Mouse (Mus musculus): ENCODE measurements around the gene Cbx3. TPM values are rescaled to one million over a fixed set of nuclear protein-coding genes. Genes with fewer than 3 reads are reported as not detected.
"Not testable (repeated sequence)": the region's sequence is repeated elsewhere in the genome, so short reads cannot be mapped to it uniquely, and the experiment has no call there.

Gene Cbx3
- polyA plus RNA-seq, 1 experiment from 2014 or later = 360 TPM

DNA sequence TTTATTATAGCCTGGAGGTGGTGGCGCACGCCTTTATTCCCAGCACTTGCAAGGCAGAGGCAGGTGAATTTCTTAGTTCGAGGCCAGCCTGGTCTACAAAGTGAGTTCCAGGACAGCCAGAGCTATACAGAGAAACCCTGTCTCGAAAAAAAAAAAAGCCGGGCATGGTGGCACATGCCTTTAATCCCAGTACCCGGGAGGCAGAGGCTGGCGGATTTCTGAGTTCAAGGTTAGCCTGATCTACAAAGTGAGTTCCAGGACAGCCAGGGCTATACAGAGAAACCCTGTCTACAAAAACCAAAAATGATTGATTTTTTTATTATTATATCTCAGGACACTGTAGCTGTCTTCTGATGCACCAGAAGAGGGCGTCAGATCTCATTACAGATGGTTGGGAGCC, 14.4 kb downstream of the Cbx3 start:
- peaks cover 31% of the 10 kb centered on the region for H3K36me3 ChIP-seq (ENCODE audit: control insufficient read depth, insufficient read depth, low read length)
- not testable (repeated sequence) for ATAC-seq (ENCODE audit: low read depth)
- 90% methylated on average over 8 of the region's 8 CpGs for WGBS

DNA sequence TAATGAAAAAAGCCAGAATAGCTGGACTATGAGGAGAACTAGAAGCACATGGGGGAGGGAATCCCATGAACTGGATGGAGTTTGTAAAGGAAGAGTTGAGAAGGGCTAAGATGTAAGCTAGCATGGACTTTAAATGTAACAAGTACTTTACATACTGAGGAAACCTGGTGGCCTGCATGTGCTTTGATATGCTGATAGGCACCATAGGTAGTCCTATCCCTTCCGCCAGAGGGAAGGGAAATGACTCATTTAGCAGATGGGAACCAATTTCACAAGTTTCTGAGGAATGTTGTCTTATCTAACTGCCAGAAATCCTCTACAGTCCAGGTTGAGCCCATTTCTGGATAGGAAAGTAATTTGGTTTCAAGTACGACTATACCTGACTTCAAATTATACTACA, 15.5 kb downstream of the Cbx3 start:
- Histone ChIP-seq H3K4me1 (ENCODE audit: control insufficient read depth, insufficient read depth, low read length) (no peaks in the 10 kb centered on the region), H3K27me3 (ENCODE audit: control insufficient read depth, insufficient read depth, low read length) (no peaks in the 10 kb centered on the region), H3K4me3 (ENCODE audit: low read depth, low read length) (no peak overlapping the region), H3K9me3 (ENCODE audit: control insufficient read depth, low read length) (no peaks in the 10 kb centered on the region), H3K9ac (replicated peaks; ENCODE audit: low read depth, low read length) (no peak overlapping the region), H3K36me3 (ENCODE audit: control insufficient read depth, insufficient read depth, low read length) (peaks cover 21% of the 10 kb centered on the region), H3K4me2 (ENCODE audit: low read depth, low read length) (no peak overlapping the region), H3K27ac (ENCODE audit: low read depth, low read length) (no peak overlapping the region)
- WGBS = 56% methylated on average over 2 of the region's 2 CpGs
- ATAC-seq (ENCODE audit: low read depth) = no peak

More for the DNA sequence above, 14.4 kb downstream of the Cbx3 start:
- H3K4me3 ChIP-seq (ENCODE audit: low read depth, low read length); H3K9me3 ChIP-seq (ENCODE audit: control insufficient read depth, low read length); H3K9ac ChIP-seq (replicated peaks; ENCODE audit: low read depth, low read length); H3K4me1 ChIP-seq (ENCODE audit: control insufficient read depth, insufficient read depth, low read length); H3K4me2 ChIP-seq (ENCODE audit: low read depth, low read length); H3K27ac ChIP-seq (ENCODE audit: low read depth, low read length); H3K27me3 ChIP-seq (ENCODE audit: control insufficient read depth, insufficient read depth, low read length): not testable (repeated sequence)

DNA sequence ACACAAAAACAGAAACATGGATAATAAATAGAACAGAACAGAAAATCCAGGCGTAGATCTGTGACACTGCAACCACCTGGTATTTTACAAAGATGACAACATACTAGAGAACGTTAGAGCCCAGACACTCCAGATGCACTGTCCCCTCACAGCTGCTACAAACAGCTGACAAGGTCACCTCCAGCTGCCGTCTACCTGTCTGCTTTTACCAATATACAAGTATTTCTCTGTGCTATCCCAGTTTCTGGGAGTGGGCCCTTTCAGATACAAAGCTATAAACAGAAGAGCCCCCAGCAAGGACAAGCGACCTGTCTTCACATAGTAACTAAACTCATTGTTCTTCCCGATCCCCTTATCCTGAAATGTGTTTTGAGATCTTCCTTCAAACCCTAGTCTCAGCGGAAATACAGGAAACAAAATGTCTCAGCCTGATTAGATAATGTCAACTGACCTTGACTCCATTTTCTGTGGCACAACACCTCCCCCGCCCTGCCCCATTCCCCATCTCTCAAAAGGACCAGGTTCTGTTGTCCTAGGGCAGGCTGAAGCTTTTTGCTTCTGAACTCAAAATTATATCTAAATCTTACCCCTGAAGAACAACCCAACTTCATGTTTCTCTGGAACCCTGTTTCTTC, 16.0 kb downstream of the Cbx3 start:
- no peak for ATAC-seq (ENCODE audit: low read depth)
- Histone ChIP-seq H3K9me3 (ENCODE audit: control insufficient read depth, low read length) (no peaks in the 10 kb centered on the region), H3K4me1 (ENCODE audit: control insufficient read depth, insufficient read depth, low read length) (no peaks in the 10 kb centered on the region), H3K27ac (ENCODE audit: low read depth, low read length) (no peak overlapping the region), H3K4me3 (ENCODE audit: low read depth, low read length) (no peak overlapping the region), H3K4me2 (ENCODE audit: low read depth, low read length) (no peak overlapping the region), H3K27me3 (ENCODE audit: control insufficient read depth, insufficient read depth, low read length) (no peaks in the 10 kb centered on the region), H3K36me3 (ENCODE audit: control insufficient read depth, insufficient read depth, low read length) (peaks cover 15% of the 10 kb centered on the region), H3K9ac (replicated peaks; ENCODE audit: low read depth, low read length) (no peak overlapping the region)
- WGBS = 76% methylated on average over 7 of the region's 7 CpGs

DNA sequence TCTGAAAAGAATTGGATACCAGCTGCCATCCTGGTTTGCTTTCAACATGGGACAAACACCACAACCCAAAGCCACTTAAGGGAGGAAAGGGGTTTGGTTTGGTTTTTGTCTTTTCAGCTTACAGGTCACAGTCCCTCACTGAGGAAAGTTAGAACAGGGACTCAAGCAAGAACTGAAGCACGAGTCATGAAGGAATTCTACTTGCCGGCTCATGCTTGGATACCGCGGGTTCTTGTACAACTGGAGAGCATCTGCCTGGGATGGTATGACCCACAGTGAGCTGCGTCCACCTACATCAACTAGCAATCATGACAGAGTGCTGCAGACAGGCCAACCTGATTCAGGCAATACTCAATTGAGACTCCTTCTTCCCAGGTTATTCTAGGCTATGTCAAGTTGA, 16.6 kb downstream of the Cbx3 start:
- WGBS = 95% methylated on average over 5 of the region's 5 CpGs
- H3K9me3 ChIP-seq (ENCODE audit: control insufficient read depth, low read length) = no peaks in the 10 kb centered on the region
- ATAC-seq (ENCODE audit: low read depth) = no peak
- no peak overlapping the region for H3K9ac ChIP-seq (replicated peaks; ENCODE audit: low read depth, low read length)
- H3K27ac ChIP-seq (ENCODE audit: low read depth, low read length) = no peak overlapping the region
- H3K4me3 ChIP-seq (ENCODE audit: low read depth, low read length) = no peak overlapping the region
- no peaks in the 10 kb centered on the region for H3K4me1 ChIP-seq (ENCODE audit: control insufficient read depth, insufficient read depth, low read length)
- peaks cover 10% of the 10 kb centered on the region for H3K36me3 ChIP-seq (ENCODE audit: control insufficient read depth, insufficient read depth, low read length)
- H3K4me2 ChIP-seq (ENCODE audit: low read depth, low read length) = no peak overlapping the region
- no peaks in the 10 kb centered on the region for H3K27me3 ChIP-seq (ENCODE audit: control insufficient read depth, insufficient read depth, low read length)

DNA sequence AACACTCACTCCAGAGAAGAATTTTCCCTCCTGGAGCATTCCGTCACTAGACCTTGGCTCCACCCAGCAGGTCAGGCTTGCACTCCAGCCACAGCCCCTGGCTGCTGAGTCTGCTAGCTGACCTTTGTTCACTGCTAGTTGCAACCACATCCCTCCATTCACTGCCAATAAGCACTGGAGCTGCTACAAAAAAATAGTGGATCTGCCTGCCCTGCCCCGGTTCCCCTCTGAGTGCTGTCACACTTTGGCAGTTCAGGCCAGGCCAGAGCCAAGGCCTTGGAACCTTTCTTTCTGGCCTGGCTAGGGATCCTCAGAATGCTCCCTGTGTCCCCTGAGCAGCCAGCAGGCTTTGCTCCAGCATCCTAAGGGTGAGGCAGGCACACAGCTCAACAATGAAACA, 19.6 kb downstream of the Cbx3 start:
- Histone ChIP-seq H3K4me2 (ENCODE audit: low read depth, low read length) (no peak overlapping the region), H3K9me3 (ENCODE audit: control insufficient read depth, low read length) (no peaks in the 10 kb centered on the region), H3K36me3 (ENCODE audit: control insufficient read depth, insufficient read depth, low read length) (no peaks in the 10 kb centered on the region), H3K4me1 (ENCODE audit: control insufficient read depth, insufficient read depth, low read length) (no peaks in the 10 kb centered on the region), H3K9ac (replicated peaks; ENCODE audit: low read depth, low read length) (no peak overlapping the region), H3K27me3 (ENCODE audit: control insufficient read depth, insufficient read depth, low read length) (no peaks in the 10 kb centered on the region), H3K27ac (ENCODE audit: low read depth, low read length) (no peak overlapping the region), H3K4me3 (ENCODE audit: low read depth, low read length) (no peak overlapping the region)
- WGBS = 75% methylated on average over 2 of the region's 2 CpGs
- no peak for ATAC-seq (ENCODE audit: low read depth)

DNA sequence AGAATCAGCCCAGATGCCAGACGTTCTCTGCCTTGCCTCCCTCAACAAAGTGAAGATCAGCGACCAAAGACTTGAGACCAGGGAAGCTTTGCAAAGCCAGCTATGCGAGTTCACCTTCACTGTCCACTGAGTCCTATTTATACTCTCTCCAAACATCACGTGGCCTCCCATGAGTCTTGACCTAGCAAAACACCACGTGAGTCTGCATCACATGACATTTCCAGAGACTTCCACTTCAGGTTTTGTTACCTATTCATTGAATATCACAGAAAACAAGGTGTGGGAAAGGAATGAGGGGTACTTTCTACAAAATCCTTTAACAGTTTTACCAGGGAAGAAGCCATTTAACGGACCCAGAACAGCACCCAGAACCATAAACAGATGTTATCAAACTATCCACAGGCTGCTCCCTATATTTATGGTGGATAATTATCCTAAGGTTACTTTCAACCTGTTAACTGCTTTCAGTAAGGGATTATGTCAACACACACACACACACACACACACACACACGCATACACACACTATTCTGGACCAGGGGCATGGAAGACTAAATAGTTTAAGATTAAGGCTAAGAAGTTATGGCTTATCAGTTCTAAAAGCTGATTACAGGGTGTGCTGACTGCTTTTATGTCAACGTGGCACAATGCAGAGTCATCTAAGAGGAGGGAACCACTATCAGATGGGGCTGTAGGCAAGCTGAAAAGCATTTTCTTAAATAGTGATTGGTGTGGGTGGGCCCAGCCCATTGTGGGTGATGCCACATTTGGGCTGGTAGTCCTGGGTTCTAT, 27.4 kb downstream of the Cbx3 start:
- no peaks in the 10 kb centered on the region for H3K4me1 ChIP-seq (ENCODE audit: control insufficient read depth, insufficient read depth, low read length)
- no peak overlapping the region for H3K4me3 ChIP-seq (ENCODE audit: low read depth, low read length)
- H3K27ac ChIP-seq (ENCODE audit: low read depth, low read length) = no peak overlapping the region
- no peaks in the 10 kb centered on the region for H3K36me3 ChIP-seq (ENCODE audit: control insufficient read depth, insufficient read depth, low read length)
- no peaks in the 10 kb centered on the region for H3K9me3 ChIP-seq (ENCODE audit: control insufficient read depth, low read length)
- H3K9ac ChIP-seq (replicated peaks; ENCODE audit: low read depth, low read length) = no peak overlapping the region
- H3K4me2 ChIP-seq (ENCODE audit: low read depth, low read length) = no peak overlapping the region
- ATAC-seq (ENCODE audit: low read depth) = no peak
- no peaks in the 10 kb centered on the region for H3K27me3 ChIP-seq (ENCODE audit: control insufficient read depth, insufficient read depth, low read length)
- 74% methylated on average over 8 of the region's 8 CpGs for WGBS

DNA sequence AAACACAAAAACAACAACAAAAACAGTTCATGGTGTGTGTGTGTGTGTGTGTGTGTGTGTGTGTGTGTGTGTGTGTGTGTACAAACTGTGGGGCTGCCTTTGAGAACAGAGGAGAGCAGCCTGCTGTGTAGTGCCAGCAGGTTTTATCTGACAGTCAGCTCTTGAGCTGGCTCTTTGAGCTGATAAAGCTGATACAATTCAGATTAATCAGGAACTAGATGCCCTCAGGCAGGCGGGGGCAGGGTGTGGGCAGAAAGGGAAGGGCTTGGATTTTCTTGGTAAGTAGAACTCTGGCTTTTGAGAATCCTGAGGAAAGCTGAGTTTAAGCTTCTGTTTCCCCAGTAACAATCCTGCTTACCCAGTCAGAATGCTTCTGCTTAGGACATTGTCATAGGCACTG, 35.5 kb downstream of the Cbx3 start:
- Histone ChIP-seq H3K4me1 (ENCODE audit: control insufficient read depth, insufficient read depth, low read length) (no peaks in the 10 kb centered on the region), H3K27me3 (ENCODE audit: control insufficient read depth, insufficient read depth, low read length) (no peaks in the 10 kb centered on the region), H3K36me3 (ENCODE audit: control insufficient read depth, insufficient read depth, low read length) (no peaks in the 10 kb centered on the region), H3K4me2 (ENCODE audit: low read depth, low read length) (no peak overlapping the region), H3K4me3 (ENCODE audit: low read depth, low read length) (no peak overlapping the region), H3K9ac (replicated peaks; ENCODE audit: low read depth, low read length) (no peak overlapping the region), H3K27ac (ENCODE audit: low read depth, low read length) (no peak overlapping the region), H3K9me3 (ENCODE audit: control insufficient read depth, low read length) (no peaks in the 10 kb centered on the region)
- 79% methylated on average over 1 of the region's 1 CpGs for WGBS
- ATAC-seq (ENCODE audit: low read depth) = no peak

DNA sequence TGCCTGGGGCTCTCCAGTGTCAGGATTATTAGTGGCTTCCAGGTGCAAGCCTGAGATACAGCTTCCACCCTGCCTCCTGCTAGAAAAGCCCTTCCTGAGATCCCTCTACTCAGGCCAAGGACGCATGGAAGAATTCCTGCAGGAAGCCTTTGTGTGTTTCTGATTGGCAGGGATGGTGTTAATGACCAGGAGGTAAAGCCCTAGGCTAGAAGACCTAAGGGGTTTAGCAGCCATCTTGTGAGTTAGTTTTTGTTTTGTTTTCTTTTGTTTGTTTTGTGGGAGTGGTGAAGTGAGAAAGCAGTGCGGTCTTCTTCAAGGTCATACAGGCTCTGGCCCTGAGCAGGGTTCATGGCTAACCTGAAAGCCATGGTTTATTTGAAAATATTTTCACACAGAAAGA, 37.4 kb downstream of the Cbx3 start:
- no peaks in the 10 kb centered on the region for H3K27me3 ChIP-seq (ENCODE audit: control insufficient read depth, insufficient read depth, low read length)
- H3K27ac ChIP-seq (ENCODE audit: low read depth, low read length) = no peak overlapping the region
- H3K4me2 ChIP-seq (ENCODE audit: low read depth, low read length) = no peak overlapping the region
- H3K4me3 ChIP-seq (ENCODE audit: low read depth, low read length) = no peak overlapping the region
- no peak for ATAC-seq (ENCODE audit: low read depth)
- H3K4me1 ChIP-seq (ENCODE audit: control insufficient read depth, insufficient read depth, low read length) = no peaks in the 10 kb centered on the region
- H3K9me3 ChIP-seq (ENCODE audit: control insufficient read depth, low read length) = no peaks in the 10 kb centered on the region
- H3K9ac ChIP-seq (replicated peaks; ENCODE audit: low read depth, low read length) = no peak overlapping the region
- 73% methylated on average over 2 of the region's 2 CpGs for WGBS
- H3K36me3 ChIP-seq (ENCODE audit: control insufficient read depth, insufficient read depth, low read length) = no peaks in the 10 kb centered on the region
